Mouse (Mus musculus) G1E-ER4 (cell line): ENCODE data around the gene Adamtsl3. TPM values are rescaled to one million over a fixed set of nuclear protein-coding genes. Genes with fewer than 3 reads are reported as not detected.

Experiments
- GATA1 ChIP-seq: IDR thresholded peaks from one replicate; pipeline ENCODE4 v1.8.0; 2012; ENCODE audit warnings: low read length, inconsistent platforms
- polyA plus RNA-seq: library from polyadenylated mRNA; stranded (reverse); fragments of >175 nt; gene quantifications from 2 replicates; pipeline ENCODE4 v1.2.3, GENCODE M21; 2012

Gene Adamtsl3
- polyA plus RNA-seq, 1 experiment = not detected

DNA sequence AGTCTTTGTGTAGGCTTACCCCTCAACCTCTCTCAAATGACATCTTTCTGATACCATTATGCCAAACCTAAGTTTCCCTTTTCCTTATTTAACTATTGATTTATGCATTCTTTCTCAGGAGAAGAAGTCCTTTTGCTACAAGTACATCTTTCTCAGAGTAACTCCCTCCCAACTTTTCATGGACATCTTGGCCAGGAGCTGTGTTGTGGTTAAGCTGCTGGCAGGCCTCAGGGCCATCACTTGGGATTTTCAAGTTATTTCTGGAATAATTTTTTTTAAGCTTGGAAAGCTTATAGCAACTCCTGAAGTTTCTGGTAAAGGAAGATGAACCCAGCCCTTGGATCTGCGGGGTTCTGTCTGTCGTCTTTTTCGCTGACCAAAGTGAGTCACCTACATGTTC is 51.6 kb downstream of the Adamtsl3 start:
- TF ChIP-seq GATA1 = no peak

DNA sequence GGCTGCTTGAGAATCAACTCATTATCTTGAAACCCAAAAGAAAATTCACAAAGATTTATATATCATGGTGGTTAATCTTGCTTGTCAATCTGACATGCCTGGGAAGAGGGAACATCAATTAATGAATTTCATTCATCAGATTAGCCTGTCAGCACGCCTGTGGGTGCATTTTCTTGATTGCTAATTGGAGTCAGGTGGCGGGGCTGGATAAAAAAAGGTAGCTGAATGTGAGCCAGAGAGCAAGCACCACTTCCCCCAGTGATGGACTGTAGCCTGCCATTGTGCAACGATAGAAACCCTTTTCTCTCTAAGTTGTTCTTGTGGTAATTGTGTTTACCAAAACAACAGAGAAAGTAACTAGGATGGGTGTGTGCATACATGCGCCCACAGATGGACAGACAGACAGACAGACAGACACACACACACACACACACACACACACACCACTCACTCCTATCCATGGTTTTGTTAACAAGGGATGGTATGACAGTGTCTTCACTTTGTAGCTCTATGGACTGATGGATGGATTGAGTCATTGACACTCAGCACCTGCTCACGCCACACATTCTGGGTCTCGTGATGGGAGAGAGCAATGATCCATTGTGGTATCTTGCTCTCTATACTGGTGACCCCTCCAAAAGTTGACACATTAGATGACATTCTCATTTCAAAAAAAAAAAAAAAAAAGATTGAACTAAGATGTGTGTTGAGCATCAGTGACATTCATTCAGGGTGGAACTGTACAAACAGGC is 59.1 kb downstream of the Adamtsl3 start:
- no peak for TF ChIP-seq GATA1

DNA sequence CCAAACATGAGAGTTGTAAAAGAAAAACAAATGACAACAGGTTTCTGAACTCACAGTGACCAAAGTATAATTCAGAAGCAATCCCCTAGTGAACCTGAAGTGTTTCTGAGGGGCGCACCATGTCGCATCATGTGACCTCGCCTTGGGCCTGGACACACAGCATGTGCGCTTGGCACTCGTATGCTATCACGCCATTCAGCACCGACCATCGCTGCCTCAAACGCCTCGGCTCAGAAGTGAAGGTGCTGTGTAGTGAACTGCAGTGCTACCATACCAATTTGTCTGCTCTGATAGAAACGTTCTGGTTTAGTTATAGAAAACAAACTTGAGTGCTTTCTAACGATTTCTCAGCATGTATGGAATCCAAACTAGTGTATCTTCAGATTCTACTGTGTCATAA is 59.7 kb downstream of the Adamtsl3 start:
- TF ChIP-seq GATA1 = no peak

DNA sequence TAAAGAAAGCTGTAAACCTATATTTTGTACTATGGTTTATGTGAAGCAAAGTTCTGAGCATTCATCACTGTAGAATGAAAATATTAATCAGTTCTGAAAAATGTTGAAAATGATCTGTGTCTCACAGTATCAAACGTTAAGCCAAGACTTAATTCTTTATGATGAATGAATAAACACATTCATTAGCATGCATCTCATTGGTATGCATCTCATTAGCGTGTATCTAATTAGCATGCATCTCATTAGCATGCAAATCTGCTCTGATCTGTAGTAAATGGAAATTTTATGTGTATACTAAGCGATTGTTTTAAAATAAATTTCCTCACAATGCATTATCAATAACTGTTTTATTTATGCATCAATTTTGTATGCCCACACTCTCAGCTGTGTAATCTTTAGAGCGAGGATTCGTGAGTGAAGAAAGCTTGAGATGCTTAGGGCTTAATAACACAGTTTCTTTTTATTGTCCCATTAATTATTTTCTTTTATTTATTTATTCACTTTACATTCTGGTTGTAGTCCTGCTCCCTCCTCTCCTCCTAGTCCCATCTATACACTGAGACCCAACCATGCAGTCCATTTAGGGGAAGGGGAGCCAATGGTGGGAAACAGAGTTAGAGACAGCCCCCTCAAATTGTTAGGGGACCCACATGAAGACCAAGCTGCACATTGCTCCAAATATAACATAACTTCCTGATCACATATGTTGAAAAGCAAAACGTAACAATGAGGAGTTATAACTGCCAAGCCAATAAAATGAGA is 60.4 kb downstream of the Adamtsl3 start:
- TF ChIP-seq GATA1 = no peak

DNA sequence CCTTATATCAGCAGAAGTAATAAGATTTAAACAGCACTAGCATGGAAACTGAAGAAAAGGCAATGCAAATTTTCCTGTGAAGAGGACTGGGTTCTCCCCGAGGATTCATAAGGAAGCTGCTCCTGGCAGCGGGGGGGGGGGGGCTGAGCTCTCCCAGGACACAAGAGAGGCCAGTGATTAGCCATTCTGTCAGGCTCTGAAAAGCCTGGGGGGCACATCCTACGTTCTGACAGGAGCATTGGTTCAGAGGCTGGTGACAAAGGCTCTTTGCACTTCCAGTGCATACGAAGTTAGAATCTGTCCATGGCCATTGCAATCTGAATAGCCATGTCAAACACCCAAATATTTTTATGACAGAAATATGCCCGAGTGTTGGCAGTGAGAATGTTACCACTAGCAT is 61.4 kb downstream of the Adamtsl3 start:
- TF ChIP-seq GATA1 = no peak

DNA sequence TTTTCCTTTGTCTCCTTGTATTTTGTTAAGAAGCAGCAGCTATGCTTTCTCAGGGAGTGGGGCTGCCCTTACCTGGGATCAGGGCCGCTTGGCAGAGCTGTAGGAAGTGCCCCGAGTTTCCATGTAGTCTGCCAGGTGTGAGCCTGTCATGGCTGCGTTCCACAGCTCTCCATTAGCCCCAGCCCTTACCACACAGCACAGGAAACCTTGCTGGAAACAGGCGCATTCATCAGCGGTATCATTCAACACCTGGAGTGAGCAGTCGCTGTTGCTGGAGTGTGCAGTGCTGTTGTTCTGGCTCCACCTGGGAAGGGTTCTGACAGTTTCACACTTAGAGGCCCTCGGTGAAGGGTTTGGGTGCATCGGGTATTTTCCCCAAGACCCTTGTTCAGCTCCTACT is 62.1 kb downstream of the Adamtsl3 start:
- TF ChIP-seq GATA1 = no peak

DNA sequence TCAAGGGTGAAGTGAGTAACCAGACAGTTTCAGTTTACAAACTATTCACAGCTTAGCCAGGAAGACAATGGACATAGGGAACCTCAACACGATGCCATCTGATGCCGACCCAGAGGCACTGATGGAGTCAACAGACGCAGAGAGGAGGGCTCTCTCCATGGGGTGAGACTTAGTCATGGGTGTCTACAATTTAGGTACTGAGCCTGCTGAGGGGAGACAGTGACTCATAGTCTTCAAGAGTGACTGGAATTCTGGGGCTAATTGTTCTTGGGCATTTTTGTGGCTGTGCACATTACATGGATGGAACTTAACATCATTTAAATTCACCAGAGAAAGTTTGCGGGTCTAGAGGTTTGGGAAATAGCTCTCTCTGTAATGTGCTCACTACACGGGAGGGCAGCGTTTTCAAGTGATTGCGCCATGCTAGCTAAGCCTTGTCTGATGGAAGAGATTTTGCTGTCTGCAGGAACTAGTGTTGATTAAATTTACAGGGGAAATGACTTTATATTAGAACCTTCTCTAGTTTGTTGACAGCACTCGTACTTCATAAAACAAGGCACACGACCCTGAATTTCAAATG is 70.1 kb downstream of the Adamtsl3 start:
- TF ChIP-seq GATA1 = no peak

DNA sequence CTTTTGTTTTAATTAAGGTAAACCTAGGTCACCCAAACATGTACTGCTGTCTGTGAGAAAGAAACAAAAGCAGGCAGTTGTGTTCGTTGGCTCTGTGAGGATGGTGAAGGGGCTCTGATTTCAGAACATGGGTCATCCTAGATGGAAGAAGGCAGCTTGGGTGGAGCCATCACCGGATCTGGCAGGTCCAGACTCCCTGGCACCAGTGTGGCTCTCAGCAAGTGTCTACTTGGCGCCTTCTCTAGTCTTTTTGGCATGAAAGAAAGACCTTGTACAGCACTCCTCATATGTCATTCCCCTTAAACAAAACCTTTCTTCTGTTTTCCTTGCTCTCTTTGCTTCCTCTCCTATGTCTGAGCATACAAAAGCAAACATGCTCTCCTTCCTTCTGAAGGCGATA is 75.5 kb downstream of the Adamtsl3 start:
- no peak for TF ChIP-seq GATA1

DNA sequence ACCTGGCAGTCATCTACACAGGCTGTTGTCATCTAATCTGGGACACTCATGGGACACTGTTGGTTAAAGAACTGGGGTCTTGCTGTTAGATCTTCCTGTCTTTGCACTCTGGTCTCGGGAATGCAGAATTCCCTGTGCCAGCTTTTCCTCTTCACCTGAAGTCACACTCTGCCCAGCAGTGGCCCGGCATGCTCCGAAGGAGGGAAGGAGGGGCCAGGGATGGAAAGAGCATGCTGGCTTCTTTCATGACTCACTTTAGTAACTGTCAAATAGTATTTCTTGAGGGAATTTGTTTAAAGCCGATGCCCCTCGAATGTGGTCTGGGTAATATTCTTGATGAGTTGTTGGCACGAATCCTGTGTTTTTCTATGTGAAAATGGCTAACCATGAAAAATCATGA is 81.2 kb downstream of the Adamtsl3 start:
- TF ChIP-seq GATA1 = no peak

DNA sequence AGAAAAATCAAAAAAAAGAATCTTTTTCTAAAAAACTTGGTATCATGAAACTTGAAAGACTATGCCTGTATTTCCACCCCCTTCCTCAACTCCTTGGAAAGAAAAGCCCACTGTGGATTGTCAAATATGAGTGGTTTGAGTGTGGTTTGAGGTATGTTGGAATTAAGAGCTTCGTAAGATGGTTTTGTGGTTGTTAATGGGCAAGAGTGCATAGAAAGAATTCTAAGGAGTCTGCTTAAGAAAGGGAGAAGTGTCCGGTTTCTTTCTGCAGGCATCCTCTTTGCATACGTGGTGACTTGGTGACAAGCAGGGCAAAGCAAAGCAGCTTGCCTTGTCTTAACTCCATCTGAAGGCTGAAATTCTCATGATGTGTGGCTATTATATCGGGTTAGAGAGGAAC is 81.6 kb downstream of the Adamtsl3 start:
- no peak for TF ChIP-seq GATA1

DNA sequence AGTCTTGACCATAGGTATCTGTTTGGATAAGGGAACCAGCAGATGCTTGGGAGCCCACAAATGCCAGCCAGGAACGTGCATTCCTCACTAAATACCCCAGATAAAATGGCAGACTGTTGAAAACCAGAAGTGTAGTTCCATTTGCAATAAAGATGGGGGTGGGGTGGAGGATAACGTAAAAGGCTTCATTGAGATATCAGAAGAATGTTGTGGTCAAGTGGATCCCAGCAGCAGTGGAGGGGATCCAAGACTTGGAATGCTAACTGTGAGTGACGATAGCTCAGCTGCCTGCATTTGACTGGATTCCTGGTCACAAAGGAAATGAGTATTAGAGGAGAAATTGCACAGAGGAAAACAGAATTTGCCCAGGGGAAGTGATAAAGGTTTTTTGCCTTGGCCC is 87.1 kb downstream of the Adamtsl3 start:
- TF ChIP-seq GATA1 = no peak

DNA sequence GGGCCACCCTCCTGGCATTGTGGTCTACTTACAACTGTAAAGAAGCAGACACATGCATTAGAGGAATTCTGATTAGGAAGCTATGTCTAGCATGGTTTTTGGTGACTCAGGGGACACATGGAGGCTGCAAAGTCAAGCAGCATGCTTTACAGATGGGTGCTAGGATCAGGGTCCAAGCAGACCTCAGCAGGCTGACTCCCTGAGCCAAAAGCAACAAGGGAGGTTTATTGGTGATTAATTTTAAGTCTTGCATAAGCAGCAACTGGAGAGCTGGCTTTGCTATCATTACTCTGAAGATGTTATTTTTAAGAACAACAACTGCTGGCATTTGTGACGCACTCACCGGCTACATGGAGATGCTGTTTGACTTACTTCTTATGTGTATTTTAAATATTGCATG is 88.1 kb downstream of the Adamtsl3 start:
- no peak for TF ChIP-seq GATA1

DNA sequence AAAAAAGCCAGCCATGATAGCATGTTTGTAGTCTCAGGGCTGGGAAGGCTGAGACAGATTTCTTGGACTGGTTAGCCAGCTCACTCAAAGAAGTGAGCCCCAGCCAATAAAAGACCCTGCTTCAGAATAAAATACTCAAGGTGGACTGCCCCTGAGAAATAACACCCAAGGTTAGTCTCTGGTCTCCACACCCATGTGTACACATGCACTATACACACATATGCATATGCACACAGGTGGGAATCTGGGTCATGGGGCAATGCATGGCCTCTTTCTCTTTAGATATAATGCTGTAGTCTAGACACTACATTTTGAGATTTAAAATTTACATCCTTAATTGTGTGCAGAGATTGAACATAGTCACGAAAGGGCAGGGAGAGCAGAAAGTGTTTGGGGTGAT is 88.8 kb downstream of the Adamtsl3 start:
- TF ChIP-seq GATA1 = no peak

DNA sequence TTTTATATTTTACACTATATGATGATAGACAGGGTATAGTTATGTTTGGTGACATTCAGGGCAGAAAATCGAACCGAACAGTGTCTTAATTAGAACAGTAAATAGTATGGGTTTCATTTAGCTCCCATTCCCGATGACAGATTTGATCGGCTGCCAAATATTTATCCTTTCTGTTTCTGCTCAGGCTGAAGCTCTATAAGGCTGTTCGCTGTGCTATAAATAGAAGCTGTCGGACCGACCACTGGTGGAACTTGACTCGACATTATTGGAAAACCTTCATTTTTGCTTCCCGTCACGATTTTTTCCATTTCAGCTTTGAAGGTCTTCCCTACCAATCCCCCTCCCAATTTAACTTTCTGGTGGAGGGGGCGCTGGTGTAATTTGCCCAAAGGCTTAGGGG is 89.9 kb downstream of the Adamtsl3 start:
- no peak for TF ChIP-seq GATA1

DNA sequence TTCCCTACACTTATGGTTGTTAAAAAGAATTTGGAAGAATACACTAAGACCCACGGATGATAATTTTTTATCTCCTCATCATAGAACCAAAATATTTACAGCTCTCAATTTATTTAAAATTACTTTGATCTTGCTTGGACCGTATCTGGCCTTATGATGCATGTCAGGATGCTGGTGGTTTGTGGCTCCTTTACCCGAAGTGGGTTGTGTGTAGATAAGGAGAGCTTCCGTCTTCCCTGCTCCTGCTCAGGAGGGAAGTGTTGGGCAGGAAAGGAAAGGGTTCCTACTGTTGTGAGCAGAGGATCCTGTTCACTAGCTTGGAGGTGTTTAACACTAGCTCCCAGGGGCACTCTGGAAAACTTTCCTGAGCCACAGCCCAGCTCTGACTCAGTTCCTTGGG is 94.0 kb downstream of the Adamtsl3 start:
- TF ChIP-seq GATA1 = no peak

DNA sequence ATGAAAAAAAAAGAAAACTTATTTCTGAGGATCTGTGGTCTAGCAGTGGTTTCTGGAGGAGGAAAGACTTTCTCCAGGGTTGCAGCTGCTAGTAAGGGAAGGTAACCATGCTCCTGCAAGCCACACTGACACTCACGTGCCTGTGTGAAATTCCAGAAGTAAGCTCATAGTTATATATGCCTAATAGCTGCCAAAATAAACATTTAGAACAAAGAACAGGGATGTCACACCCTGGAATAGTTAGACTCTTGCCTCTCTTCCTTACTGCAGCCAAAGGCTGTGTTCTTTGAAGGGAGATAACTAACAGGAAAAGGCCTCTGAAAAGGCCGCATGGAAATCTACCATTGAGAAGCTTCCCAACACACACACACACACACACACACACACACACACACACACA is 96.1 kb downstream of the Adamtsl3 start:
- TF ChIP-seq GATA1 = no peak

DNA sequence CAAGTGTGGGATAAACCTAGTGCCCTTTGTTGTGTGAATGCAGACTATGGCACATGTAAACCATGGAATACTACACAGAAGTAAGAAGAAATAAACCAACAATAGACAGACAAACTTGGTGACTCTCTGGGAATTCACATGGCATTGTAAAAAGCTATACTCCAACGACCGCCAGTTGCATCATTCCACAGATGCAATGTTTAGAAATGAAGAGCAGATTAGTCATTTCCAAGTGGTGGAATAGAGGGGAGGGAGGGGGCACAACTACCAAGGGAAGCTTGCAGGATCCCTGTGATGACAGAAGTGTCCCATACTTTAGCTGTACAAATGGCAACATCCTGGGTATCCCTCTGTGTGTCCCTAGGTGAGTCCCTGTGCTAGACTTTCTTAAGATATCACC is 97.7 kb downstream of the Adamtsl3 start:
- no peak for TF ChIP-seq GATA1
